Mouse (Mus musculus) forebrain, embryonic 10.5 days (tissue): ENCODE results near the gene Hoxa9. TPM values are rescaled to one million over a fixed set of nuclear protein-coding genes. Genes with fewer than 3 reads are reported as not detected.

Experiments
- DNase-seq: peaks from one replicate; pipeline ENCODE4 v3.0.0-alpha.2; 2017; ENCODE audit warnings: low spot score; ENCODE audit errors: extremely low spot score
- H3K27ac ChIP-seq: fragments of 300-500 bp; sonication (generic); 2 replicates; pipeline ENCODE4 v1.5.1; 2016; ENCODE audit warnings: mild to moderate bottlenecking
- H3K27me3 ChIP-seq: fragments of 300-500 bp; sonication (generic); 2 replicates; pipeline ENCODE4 v1.6.1; 2016; ENCODE audit warnings: mild to moderate bottlenecking; ENCODE audit not compliant: poor library complexity, severe bottlenecking
- H3K36me3 ChIP-seq: fragments of 300-500 bp; sonication (generic); replicated peaks from 2 replicates; pipeline ENCODE4 v1.6.1; 2016; ENCODE audit warnings: mild to moderate bottlenecking, moderate library complexity
- H3K4me1 ChIP-seq: fragments of 300-500 bp; sonication (generic); 2 replicates; pipeline ENCODE4 v1.6.1; 2016
- H3K4me3 ChIP-seq: fragments of 300-500 bp; sonication (generic); 2 replicates; pipeline ENCODE4 v1.5.1; 2016; ENCODE audit warnings: mild to moderate bottlenecking, moderate library complexity
- H3K9me3 ChIP-seq: fragments of 300-500 bp; sonication (generic); 2 replicates; pipeline ENCODE4 v1.6.1; 2016; ENCODE audit warnings: mild to moderate bottlenecking, moderate library complexity
- WGBS: fragments of 180-500 bp; shearing (Covaris S2); methylation state at CpG from one replicate; pipeline ENCODE4 v1.1.7; 2016; 5-methylcytosine and 5-hydroxymethylcytosine counted together
- polyA plus RNA-seq: library from polyadenylated mRNA; unstranded; fragments of >200 nt; fragmentation: Nextera tagmentation; extraction: Ambion mirVana; gene quantifications from 2 replicates; pipeline ENCODE4 v1.2.1, GENCODE M21; 2016

Gene Hoxa9
- polyA plus RNA-seq, 1 experiment from 2014 or later = not detected

GRCm38 (mm10) chr6:52211170-52211935 is 19.5 kb downstream of the Hoxa9 start:
- H3K4me1 ChIP-seq = peaks cover 23% of the 10 kb centered on the region
- WGBS = under 1% methylated on average over 37 of the region's 37 CpGs
- peaks cover 100% of the 10 kb centered on the region for H3K27me3 ChIP-seq
- H3K36me3 ChIP-seq = no peaks in the 10 kb centered on the region
- peak; percentile 76 for DNase-seq
- no peak overlapping the region for H3K27ac ChIP-seq
- H3K9me3 ChIP-seq = no peaks in the 10 kb centered on the region
- H3K4me3 ChIP-seq = no peak overlapping the region

- no peak for DNase-seq
- peaks cover 100% of the 10 kb centered on the region for H3K27me3 ChIP-seq
- H3K4me1 ChIP-seq = peaks cover 20% of the 10 kb centered on the region
- H3K4me3 ChIP-seq = no peak overlapping the region
- WGBS = 5% methylated on average over 12 of the region's 12 CpGs
- no peak overlapping the region for H3K27ac ChIP-seq
- no peaks in the 10 kb centered on the region for H3K36me3 ChIP-seq
- H3K9me3 ChIP-seq = no peaks in the 10 kb centered on the region
Measured at GRCm38 (mm10) chr6:52209685-52210046, 21.2 kb downstream of the Hoxa9 start.

- DNase-seq = no peak
- H3K4me1 ChIP-seq = peaks cover 25% of the 10 kb centered on the region
- peaks cover 100% of the 10 kb centered on the region for H3K27me3 ChIP-seq
- no peak overlapping the region for H3K27ac ChIP-seq
- no peaks in the 10 kb centered on the region for H3K9me3 ChIP-seq
- no peak overlapping the region for H3K4me3 ChIP-seq
- 2% methylated on average over 18 of the region's 18 CpGs for WGBS
- H3K36me3 ChIP-seq = no peaks in the 10 kb centered on the region
Measured at GRCm38 (mm10) chr6:52208868-52209684, 21.8 kb downstream of the Hoxa9 start.

- Histone ChIP-seq H3K9me3 (no peaks in the 10 kb centered on the region), H3K4me1 (peaks cover 34% of the 10 kb centered on the region), H3K27me3 (peaks cover 100% of the 10 kb centered on the region), H3K27ac (no peak within 1 kb of the TSS), H3K4me3 (no peak within 1 kb of the TSS), H3K36me3 (no peaks in the 10 kb centered on the region)
- no peak for DNase-seq
- WGBS = 1% methylated on average over 47 of the region's 47 CpGs
Measured at GRCm38 (mm10) chr6:52208072-52208867, 22.6 kb downstream of the Hoxa9 start, which contains the start of gene Hoxa6. Gene Hoxa6, minus strand, starts transcription at chr6:52208722.

- no peak overlapping the region for H3K4me3 ChIP-seq
- DNase-seq = no peak
Measured at GRCm38 (mm10) chr6:52207684-52207976, 23.3 kb downstream of the Hoxa9 start.

GRCm38 (mm10) chr6:52206882-52207683 is 23.8 kb downstream of the Hoxa9 start:
- H3K36me3 ChIP-seq = no peaks in the 10 kb centered on the region
- DNase-seq = no peak
- H3K9me3 ChIP-seq = no peaks in the 10 kb centered on the region
- peaks cover 31% of the 10 kb centered on the region for H3K4me1 ChIP-seq
- H3K27me3 ChIP-seq = peaks cover 100% of the 10 kb centered on the region
- whole genome bisulfite sequencing = 2% methylated on average over 4 of the region's 4 CpGs
- H3K27ac ChIP-seq = no peak overlapping the region
- no peak overlapping the region for H3K4me3 ChIP-seq

More at GRCm38 (mm10) chr6:52207684-52207976, 23.3 kb downstream of the Hoxa9 start:
- Histone ChIP-seq H3K36me3 (no peaks in the 10 kb centered on the region), H3K4me1 (peaks cover 31% of the 10 kb centered on the region), H3K9me3 (no peaks in the 10 kb centered on the region), H3K27me3 (peaks cover 100% of the 10 kb centered on the region), H3K27ac (no peak overlapping the region)

GRCm38 (mm10) chr6:52205638-52206621 is 25.0 kb downstream of the Hoxa9 start:
- H3K27me3 ChIP-seq = peaks cover 100% of the 10 kb centered on the region
- WGBS = 1% methylated on average over 55 of the region's 55 CpGs
- H3K27ac ChIP-seq = no peak overlapping the region
- peaks cover 24% of the 10 kb centered on the region for H3K4me1 ChIP-seq
- H3K4me3 ChIP-seq = no peak overlapping the region
- no peaks in the 10 kb centered on the region for H3K36me3 ChIP-seq
- no peaks in the 10 kb centered on the region for H3K9me3 ChIP-seq
- no peak for DNase-seq

- Histone ChIP-seq H3K36me3 (no peaks in the 10 kb centered on the region), H3K4me1 (peaks cover 24% of the 10 kb centered on the region), H3K4me3 (no peak overlapping the region), H3K9me3 (no peaks in the 10 kb centered on the region), H3K27ac (no peak overlapping the region), H3K27me3 (peaks cover 100% of the 10 kb centered on the region)
- no peak for DNase-seq
- 6% methylated on average over 14 of the region's 14 CpGs for WGBS
Measured at GRCm38 (mm10) chr6:52205221-52205620, 25.7 kb downstream of the Hoxa9 start.

- Histone ChIP-seq H3K36me3 (no peaks in the 10 kb centered on the region), H3K27me3 (peaks cover 100% of the 10 kb centered on the region), H3K4me1 (peaks cover 24% of the 10 kb centered on the region), H3K27ac (no peak within 1 kb of the TSS), H3K9me3 (no peaks in the 10 kb centered on the region), H3K4me3 (peak within 1 kb of the TSS; percentile 31)
- peak; percentile 58 for DNase-seq
- WGBS = 1% methylated on average over 65 of the region's 65 CpGs
Measured at GRCm38 (mm10) chr6:52204050-52204752, 26.7 kb downstream of the Hoxa9 start, which contains the start of gene Hoxa5. Gene Hoxa5, minus strand, starts transcription at chr6:52204587.

GRCm38 (mm10) chr6:52203371-52204049 is 27.4 kb downstream of the Hoxa9 start:
- Histone ChIP-seq H3K36me3 (no peaks in the 10 kb centered on the region), H3K4me1 (peaks cover 20% of the 10 kb centered on the region), H3K4me3 (peak overlapping the region; percentile 31), H3K27ac (no peak overlapping the region), H3K27me3 (peaks cover 100% of the 10 kb centered on the region), H3K9me3 (no peaks in the 10 kb centered on the region)
- under 1% methylated on average over 46 of the region's 46 CpGs for WGBS
- no peak for DNase-seq
